Mouse (Mus musculus) limb, embryonic 10.5 days (tissue): ENCODE results near the gene Ppil4. TPM values are rescaled to one million over a fixed set of nuclear protein-coding genes. Genes with fewer than 3 reads are reported as not detected.

Experiments
- DNase-seq: peaks from one replicate; pipeline ENCODE4 v3.0.0-alpha.2; 2017; ENCODE audit warnings: low spot score
- H3K27ac ChIP-seq: fragments of 300-500 bp; sonication (generic); 2 replicates; pipeline ENCODE4 v1.5.1; 2016; ENCODE audit warnings: mild to moderate bottlenecking
- H3K27me3 ChIP-seq: fragments of 300-500 bp; sonication (generic); 2 replicates; pipeline ENCODE4 v1.6.1; 2016; ENCODE audit warnings: low read depth, mild to moderate bottlenecking; ENCODE audit not compliant: poor library complexity, severe bottlenecking
- H3K36me3 ChIP-seq: fragments of 300-500 bp; sonication (generic); 2 replicates; pipeline ENCODE4 v1.6.1; 2016; ENCODE audit warnings: mild to moderate bottlenecking, moderate library complexity
- H3K4me1 ChIP-seq: fragments of 300-500 bp; sonication (generic); 2 replicates; pipeline ENCODE4 v1.6.1; 2016
- H3K4me3 ChIP-seq: fragments of 300-500 bp; sonication (generic); 2 replicates; pipeline ENCODE4 v1.5.1; 2016; ENCODE audit warnings: mild to moderate bottlenecking, moderate library complexity
- H3K9me3 ChIP-seq: fragments of 300-500 bp; sonication (generic); replicated peaks from 2 replicates; pipeline ENCODE4 v1.6.1; 2016; ENCODE audit warnings: mild to moderate bottlenecking
- WGBS: fragments of 180-500 bp; shearing (Covaris S2); methylation state at CpG from one replicate; pipeline ENCODE4 v1.1.7; 2016; 5-methylcytosine and 5-hydroxymethylcytosine counted together
- microRNA-seq: library from miRNA; unstranded; fragments of <30 nt; microRNA quantifications from one replicate; pipeline ENCODE4, GENCODE M21; 2017
- polyA plus RNA-seq: library from polyadenylated mRNA; unstranded; fragments of >200 nt; fragmentation: Nextera tagmentation; extraction: Ambion mirVana; gene quantifications from 2 replicates; pipeline ENCODE4 v1.2.1, GENCODE M21; 2016

Gene Ppil4
- polyA plus RNA-seq, 1 experiment from 2014 or later = 44.6 TPM

- Histone ChIP-seq H3K36me3 (no peaks in the 10 kb centered on the region), H3K4me3 (no peak overlapping the region), H3K9me3 (no peaks in the 10 kb centered on the region), H3K27me3 (peaks cover 40% of the 10 kb centered on the region), H3K4me1 (peaks cover 17% of the 10 kb centered on the region), H3K27ac (no peak overlapping the region)
- WGBS = 76% methylated on average over 8 of the region's 8 CpGs
- DNase-seq = no peak
These were observed 77.1 kb downstream of the Ppil4 start for GRCm38 (mm10) chr10:7869746-7870145.

- Histone ChIP-seq H3K4me3 (no peak overlapping the region), H3K27ac (no peak overlapping the region), H3K4me1 (peaks cover 17% of the 10 kb centered on the region), H3K27me3 (peaks cover 40% of the 10 kb centered on the region), H3K36me3 (no peaks in the 10 kb centered on the region), H3K9me3 (no peaks in the 10 kb centered on the region)
- WGBS = 73% methylated on average over 11 of the region's 11 CpGs
- DNase-seq = peak; percentile 53
These were observed 78.1 kb downstream of the Ppil4 start for GRCm38 (mm10) chr10:7870571-7871315.

DNA sequence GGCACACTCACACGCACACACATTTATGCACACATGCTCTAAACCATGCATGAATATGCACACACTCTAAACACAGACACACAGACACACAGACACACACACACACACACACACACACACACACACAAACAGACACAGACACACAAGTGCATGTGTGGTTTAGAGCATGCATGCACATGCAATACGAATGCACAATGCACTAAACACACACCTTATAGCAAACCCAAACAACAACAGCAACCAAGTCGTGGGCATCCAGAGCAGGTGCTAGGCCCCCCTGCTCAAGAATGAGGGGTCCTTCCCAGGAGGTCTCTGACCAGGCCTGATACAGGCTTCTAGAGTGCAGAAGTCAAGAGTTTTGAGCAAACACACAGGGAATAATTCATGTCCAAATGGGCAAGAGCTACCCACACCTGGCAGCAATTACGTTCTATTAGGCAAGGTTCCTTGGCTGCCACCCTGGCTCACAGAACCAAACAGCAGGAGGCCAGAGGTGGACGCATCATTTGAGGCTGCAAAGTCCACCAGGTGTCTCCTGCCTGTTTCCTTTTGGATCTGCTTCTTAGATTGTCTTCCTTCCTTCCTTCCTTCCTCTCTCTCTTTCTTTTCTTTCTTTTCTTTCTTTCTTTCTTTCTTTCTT, 78.8 kb downstream of the Ppil4 start:
- no peak overlapping the region for H3K4me3 ChIP-seq
- peaks cover 36% of the 10 kb centered on the region for H3K27me3 ChIP-seq
- peak; percentile 30 for DNase-seq
- WGBS = 85% methylated on average over 5 of the region's 5 CpGs
- H3K27ac ChIP-seq = no peak overlapping the region
- H3K36me3 ChIP-seq = no peaks in the 10 kb centered on the region
- H3K9me3 ChIP-seq = no peaks in the 10 kb centered on the region
- H3K4me1 ChIP-seq = peaks cover 17% of the 10 kb centered on the region

Small RNAs within 50 kb of the gene (microRNA-seq; reads per million reads assigned to microRNA genes)
- gene Mir5104 = 2.1 reads per million

Other genes with a start within 250 kb of the Ppil4 start
- 1.4 and 1.6 TPM in 2 replicates for gene Lrp11, start 203.1 kb upstream of the Ppil4 start, polyA plus RNA-seq
- gene Nup43, start 125.4 kb upstream of the Ppil4 start, polyA plus RNA-seq = 93.2 and 102 TPM in 2 replicates
- gene Pcmt1, start 111.8 kb upstream of the Ppil4 start, polyA plus RNA-seq = 111 and 115 TPM in 2 replicates
- 5.5 and 7.3 TPM in 2 replicates for gene Lats1, start 111.7 kb upstream of the Ppil4 start, polyA plus RNA-seq
- gene Katna1, start 66.9 kb upstream of the Ppil4 start, polyA plus RNA-seq = 70.2 and 71.5 TPM in 2 replicates
- 47.3 and 49.3 TPM in 2 replicates for gene Ginm1, start 67 bp upstream of the Ppil4 start, polyA plus RNA-seq
- not detected in 2 replicates for gene Zc3h12d, start 39.6 kb downstream of the Ppil4 start, polyA plus RNA-seq
- 14.0 and 19.7 TPM in 2 replicates for gene Tab2, start 163.3 kb downstream of the Ppil4 start, polyA plus RNA-seq